Mouse (Mus musculus) adrenal gland, postnatal 25 days (tissue): Measurements from ENCODE around the gene A330070K13Rik. TPM values are rescaled to one million over a fixed set of nuclear protein-coding genes. Genes with fewer than 3 reads are reported as not detected.

ENCODE experiments used
- DNase-seq: peaks from one replicate; pipeline ENCODE4 v3.0.0; 2021; ENCODE audit warnings: mixed read lengths
- total RNA-seq: library from RNA; stranded (reverse); gene quantifications from 2 replicates; pipeline ENCODE4 v1.2.3, GENCODE M21; 2021

A330070K13Rik gene
- total RNA-seq, 1 experiment from 2014 or later, result not detected

- no peak for DNase-seq
Measured at GRCm38 (mm10) chr5:130329889-130330288, 54.5 kb downstream of the A330070K13Rik start.

Other genes with a start within 250 kb of the A330070K13Rik start
- gene Kctd7, start 239.8 kb downstream of the A330070K13Rik start, total RNA-seq, result 18.1 and 21.6 TPM in 2 replicates
- gene Rabgef1, start 212.8 kb downstream of the A330070K13Rik start, total RNA-seq, result 37.2 and 47.9 TPM in 2 replicates
- 42.0 and 53.0 TPM in 2 replicates for gene Tmem248, start 167.6 kb downstream of the A330070K13Rik start, total RNA-seq
- gene Sbds, start 129.1 kb downstream of the A330070K13Rik start, total RNA-seq, result 104 and 110 TPM in 2 replicates
- 32.0 and 34.1 TPM in 2 replicates for gene Tyw1, start 129.0 kb downstream of the A330070K13Rik start, total RNA-seq
- 49.2 and 56.7 TPM in 2 replicates for gene Caln1, start 15.2 kb downstream of the A330070K13Rik start, total RNA-seq